Mouse (Mus musculus) spleen, postnatal 4 days (tissue): ENCODE results near the gene Klf9.

ENCODE experiments used
- DNase-seq, 2 experiments: peaks; one replicate each; pipeline ENCODE4 v3.0.0; 2022; ENCODE audit warnings: low spot score in 2 of 2

The Klf9 gene

GRCm38 (mm10) chr19:23162877-23163276 lies 21.9 kb downstream of the Klf9 start:
- no peak for DNase-seq

DNA sequence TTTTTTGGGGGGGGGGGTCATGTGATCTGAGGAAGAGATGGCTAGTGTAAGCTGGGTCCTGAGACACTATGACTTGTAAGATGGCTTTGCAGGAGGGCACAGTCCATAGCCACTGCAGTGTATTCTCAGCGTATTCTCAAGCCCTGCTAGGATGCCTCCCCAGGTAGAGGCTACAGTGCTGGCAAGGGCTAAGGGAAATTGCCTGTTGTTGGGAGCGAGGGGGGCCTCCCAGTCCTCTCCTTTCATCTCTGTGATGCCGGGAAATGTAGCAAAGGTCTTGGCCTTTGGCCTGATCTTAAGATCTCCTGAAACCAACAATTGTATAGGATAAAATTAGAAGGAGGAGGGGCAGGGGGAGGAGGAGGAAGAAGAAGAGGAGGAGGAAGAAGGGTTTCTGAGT lies 22.3 kb downstream of the Klf9 start:
- no peak for DNase-seq

GRCm38 (mm10) chr19:23164651-23165240 lies 23.7 kb downstream of the Klf9 start:
- DNase-seq: no peak

DNA sequence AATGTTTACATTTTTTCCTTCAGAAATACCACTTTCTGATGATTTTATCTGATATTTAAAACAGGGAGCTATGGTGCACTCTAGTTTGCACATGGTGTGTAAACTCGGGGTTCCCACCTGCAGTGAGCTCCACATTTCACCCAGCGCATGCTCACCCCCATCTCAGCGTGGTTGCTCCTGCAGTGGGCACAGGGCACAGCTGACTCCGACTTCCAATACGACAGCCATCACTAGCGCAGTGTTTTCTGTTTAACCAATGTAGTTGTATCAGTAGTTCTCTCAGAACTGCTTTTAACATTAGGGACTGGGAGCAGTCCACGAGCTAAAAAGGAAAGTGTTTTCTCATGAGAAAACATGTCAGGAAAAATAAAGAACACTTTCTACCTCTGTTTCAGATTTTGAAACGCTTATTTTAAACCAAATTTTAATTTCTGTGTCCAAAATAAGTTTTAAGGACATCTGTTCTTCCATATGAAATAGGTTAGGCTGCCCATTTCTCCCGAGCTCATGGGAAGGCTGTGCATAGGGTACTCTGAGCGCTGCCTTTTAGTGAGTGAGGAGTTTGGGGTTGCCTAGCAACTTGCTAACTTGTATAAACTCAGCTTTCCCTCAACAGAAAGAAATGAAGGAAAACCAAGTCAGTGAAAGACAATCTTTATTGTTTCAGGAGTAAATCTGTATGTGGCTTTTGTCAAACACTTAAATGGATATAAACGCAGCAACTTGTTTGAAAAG lies 25.7 kb downstream of the Klf9 start:
- DNase-seq: no peak

GRCm38 (mm10) chr19:23168899-23169658 lies 28.1 kb downstream of the Klf9 start:
- no peak for DNase-seq

DNA sequence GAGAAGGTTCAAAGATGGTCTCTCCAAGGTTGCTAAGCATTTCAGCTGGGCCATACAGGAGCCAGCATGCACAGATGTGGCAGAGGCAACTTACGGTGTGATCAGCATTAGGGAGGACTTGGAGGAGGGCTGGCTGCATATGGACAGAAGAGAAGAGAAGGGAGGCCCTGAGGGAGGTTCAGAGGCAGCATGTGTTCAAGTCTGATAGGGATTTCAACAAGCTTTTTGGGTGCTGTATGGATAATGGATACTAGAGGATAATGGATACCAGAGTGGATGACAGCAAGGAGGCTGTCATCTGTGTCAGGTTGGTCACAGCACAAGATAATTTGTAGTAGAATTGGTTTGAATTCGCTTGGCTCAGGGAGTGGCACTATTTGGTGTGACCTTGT lies 28.6 kb downstream of the Klf9 start:
- DNase-seq: no peak

DNA sequence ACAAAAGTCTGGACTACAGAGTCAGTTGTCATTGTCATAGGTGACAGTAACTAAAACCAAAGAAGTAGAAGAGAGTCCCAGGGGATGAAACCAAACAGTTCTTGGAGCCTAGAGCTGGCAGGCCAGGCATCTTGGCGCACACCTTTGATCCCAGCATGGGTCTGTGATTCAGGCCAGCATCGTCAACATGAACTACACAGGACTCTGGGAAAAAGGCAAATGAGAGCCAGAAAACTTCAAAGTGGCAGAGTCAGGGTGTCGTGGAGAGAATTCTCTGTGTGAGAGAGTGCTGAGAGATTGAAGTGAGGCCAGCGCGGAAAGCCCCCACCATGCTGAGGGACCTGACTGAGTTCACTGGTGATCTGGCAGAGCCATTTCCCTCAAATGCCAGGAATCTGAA lies 29.4 kb downstream of the Klf9 start:
- no peak for DNase-seq

- DNase-seq: no peak
Observed at GRCm38 (mm10) chr19:23171136-23171535, 30.1 kb downstream of the Klf9 start.

DNA sequence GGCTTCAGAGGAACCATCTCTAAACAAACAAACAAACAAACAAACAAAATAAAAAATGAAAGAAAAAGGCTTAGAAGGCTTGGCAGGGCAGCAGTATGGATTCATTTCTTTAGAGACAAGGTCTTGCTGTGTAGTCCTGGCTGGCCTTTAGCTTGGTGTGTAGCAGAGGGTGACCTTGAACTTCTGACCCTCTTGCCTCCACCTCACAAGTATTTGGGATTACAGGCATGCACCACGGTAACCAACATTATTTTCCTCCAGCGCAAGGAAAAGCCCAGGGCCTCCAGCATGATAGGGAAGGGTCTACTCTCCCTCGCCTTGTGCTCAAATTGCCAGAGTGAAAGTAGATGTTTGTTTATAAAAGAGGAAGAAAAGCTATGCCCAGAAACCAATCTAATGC lies 34.1 kb downstream of the Klf9 start:
- DNase-seq: no peak

DNA sequence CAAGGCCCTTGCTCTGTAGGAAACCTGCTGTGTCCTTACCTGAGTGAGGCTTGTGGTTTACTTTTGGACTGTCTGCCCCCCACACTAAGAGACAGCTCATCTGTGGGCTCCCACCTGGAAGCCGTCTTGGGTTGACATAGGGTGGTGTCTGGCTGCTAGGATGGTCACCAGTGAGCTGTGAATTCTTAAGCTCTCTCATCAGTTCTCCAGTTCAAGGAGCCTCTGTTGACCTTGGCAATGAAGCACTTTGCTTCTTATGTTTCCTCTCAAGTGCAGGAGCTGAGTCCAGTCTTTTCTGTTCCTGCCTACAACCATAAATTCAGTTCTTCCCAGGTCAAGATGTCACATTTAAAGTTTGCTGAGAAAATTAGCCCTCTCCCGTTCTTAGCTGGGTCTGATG lies 34.5 kb downstream of the Klf9 start:
- no peak for DNase-seq

DNA sequence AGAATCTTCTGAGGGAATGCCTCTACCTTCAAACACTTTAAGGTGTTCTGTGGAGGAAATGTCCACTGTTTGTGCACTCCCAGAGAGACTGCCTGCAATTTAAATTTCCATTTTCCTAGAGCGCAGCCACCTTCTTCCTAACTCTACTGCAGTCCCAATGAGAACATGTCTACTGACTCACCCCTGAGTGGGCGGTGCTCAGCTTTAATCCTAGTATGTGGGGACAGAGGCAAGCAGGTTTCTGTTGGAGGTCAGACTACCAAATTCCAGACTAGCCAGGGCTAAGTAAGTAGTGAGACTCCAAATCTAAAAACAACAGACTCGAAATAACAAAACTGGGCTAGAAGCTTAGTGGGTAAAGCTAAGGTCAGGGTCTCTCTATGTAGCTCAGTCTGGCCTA lies 37.5 kb downstream of the Klf9 start:
- no peak for DNase-seq

DNA sequence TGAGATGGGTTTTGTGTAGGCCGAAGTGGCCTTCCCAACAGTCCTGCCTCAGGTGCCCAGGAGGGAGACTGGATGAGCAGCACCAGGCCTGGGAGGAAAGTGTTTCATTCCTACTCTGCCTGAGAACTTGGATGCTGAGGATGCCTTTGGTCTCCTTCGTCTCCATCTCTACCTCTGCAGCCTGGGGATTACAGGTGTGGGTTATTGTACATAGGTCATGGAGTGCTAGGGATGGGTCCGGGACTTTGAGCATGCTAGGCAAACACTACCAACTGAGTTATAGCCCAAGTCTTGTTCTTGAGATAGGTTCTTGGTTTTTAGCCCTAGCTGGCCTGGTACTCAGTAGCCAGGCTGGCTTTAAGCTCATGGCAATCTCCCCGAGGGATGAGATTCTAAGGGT lies 42.5 kb downstream of the Klf9 start:
- DNase-seq: no peak

DNA sequence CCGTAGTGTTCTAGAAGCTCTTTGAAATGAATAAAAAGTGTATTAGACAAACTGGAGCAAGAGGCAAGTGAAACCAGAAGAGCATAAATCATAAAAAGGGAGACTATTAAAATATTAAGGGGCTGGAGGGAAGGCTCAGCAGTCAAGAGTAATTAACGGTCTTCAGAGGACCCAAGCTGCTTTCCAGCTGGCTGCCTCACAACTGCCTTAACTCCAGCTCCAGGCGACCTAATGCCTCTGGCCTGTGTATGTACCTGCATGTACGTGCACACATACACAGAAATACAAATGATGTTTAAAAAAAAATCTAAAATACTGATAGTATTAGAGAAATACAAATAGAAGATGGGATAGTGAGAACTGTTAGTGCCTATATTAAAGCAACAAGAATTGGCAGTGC lies 43.0 kb downstream of the Klf9 start:
- DNase-seq: no peak

GRCm38 (mm10) chr19:23187732-23188131 lies 46.7 kb downstream of the Klf9 start:
- DNase-seq: no peak

DNA sequence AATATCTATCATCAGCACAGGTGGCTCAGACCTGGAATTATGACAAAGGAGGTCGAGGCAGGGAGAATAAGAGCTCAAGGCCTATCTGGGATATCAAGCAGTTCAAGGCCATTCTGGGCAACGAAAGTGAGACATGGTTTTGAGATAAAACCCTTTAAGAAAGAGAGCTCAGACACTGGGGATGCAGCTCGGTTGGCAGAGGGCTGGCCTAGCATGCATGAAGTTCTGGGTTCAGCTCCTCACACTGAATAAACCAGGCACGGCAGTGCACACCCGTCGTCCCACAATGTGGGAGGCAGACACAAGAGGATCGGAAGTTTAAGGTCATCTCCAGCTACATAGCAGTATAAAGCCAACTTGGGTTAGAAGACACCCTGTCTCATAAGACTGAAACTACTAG lies 48.0 kb downstream of the Klf9 start:
- DNase-seq: no peak

DNA sequence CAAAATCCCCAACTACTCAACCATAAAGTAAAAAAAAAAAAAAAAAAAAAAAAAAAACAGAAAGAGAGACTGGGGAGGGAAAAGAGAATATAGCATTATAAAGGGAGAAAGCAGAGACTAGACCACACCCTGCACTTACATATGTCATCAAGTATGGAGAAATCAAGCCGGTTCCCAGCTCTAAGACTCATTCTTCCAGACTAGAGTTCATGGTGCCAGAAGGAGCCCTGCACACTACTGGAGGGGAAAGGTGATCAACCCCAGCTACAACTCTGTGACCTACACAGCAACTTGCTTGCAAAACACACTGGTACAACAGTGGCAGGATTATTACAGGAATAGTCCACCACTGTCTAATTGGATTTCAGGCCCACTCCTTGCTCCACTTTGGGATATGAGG lies 48.7 kb downstream of the Klf9 start:
- no peak for DNase-seq

- no peak for DNase-seq
Observed at GRCm38 (mm10) chr19:23191486-23191885, 50.5 kb downstream of the Klf9 start.

DNA sequence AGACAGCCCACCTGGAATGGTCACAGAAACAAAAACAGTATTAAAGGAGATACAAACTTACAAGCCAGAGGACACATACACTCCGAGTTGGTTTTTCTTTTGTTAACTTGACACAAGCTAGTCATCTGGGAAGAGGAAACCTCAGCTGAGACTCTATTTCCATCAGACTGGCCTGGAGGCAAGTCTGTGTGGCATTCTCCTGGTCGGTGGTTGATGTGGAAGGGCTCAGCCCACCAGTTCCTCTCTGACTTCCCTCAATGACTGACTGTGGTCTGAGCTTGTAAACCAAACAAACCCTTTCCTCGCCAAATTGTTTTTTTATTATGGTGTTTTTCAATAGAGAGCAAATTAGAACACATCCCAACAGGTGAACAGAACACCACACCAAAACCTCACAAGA lies 52.0 kb downstream of the Klf9 start:
- DNase-seq: no peak

DNA sequence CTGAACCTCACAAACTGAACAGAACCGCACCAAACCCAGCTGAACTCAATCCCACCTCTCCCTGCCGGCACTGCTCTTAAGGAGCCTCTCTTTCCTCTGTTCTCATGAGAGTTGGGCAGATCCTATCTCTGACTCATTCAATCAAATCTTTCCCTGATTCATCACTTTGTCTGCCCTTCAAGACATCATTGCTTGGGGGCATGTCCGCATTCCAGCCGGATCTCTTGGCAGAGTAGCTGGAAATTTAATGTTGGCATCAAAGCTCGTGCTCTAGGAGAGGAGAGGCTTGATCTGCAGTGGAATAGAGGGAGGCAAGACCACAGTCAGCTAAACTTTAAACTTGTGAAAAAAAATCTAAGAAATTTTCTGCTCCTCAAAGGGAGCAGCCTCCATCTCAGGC lies 61.1 kb downstream of the Klf9 start:
- DNase-seq: no peak

- DNase-seq: no peak
Observed at GRCm38 (mm10) chr19:23203505-23204053, 62.6 kb downstream of the Klf9 start.

DNA sequence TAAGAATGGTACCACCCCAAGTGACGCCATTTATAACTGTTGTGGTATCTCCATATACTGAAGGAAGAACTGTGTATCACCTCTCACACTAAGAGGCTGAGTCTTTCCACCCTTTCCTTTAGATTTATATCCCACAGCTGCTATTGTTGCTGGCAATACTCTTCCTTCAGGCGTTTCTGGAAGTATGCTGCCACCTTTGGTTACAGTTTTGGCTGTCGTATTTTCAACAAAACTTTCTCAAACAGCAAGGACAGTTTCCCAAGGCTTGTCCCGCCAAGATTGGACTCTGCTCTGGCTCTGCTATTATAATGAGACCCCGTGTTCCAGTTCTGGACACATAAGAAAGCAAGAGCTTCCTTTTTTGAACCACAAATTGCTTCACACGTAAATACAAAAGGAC lies 70.3 kb downstream of the Klf9 start:
- no peak for DNase-seq

- DNase-seq: no peak
Observed at GRCm38 (mm10) chr19:23214326-23214725, 73.3 kb downstream of the Klf9 start.
